Mouse (Mus musculus): ENCODE results near the gene Id3.

- TF ChIP-seq POLR2A (IDR thresholded peaks at IDR 0.05; ENCODE audit: borderline replicate concordance, low read depth, low read length) = no peak
- TF ChIP-seq CTCF (IDR thresholded peaks at IDR 0.05; ENCODE audit: low read depth, low read length) = no peak
Observed at GRCm38 (mm10) chr4:136144927-136145292, 1.6 kb downstream of the Id3 start.
